Mouse (Mus musculus) left cerebral cortex, postnatal 10 days (tissue): Measurements from ENCODE around the gene Crtap. TPM values are rescaled to one million over a fixed set of nuclear protein-coding genes. Genes with fewer than 3 reads are reported as not detected.

Experiments
- DNase-seq, 2 experiments: peaks; one replicate each; pipeline ENCODE4 v3.0.0; 2021 to 2022; ENCODE audit warnings: low spot score in 2 of 2, mixed read lengths in 1 of 2; ENCODE audit errors: extremely low spot score in 1 of 2
- intact Hi-C: fragments of 180-260 bp; cut with DNase I; formaldehyde crosslinking; loops from one replicate; pipeline ENCODE4 v1.15.1; 2025
- total RNA-seq, 2 experiments: library from RNA; stranded (reverse); gene quantifications; 2 replicates each; pipeline ENCODE4 v1.2.3; 2021

Crtap gene
- total RNA-seq, result 10 to 100 TPM in 1 of 2 experiments, 1 to 10 TPM in 1; 8.7 to 10.4 TPM

DNA sequence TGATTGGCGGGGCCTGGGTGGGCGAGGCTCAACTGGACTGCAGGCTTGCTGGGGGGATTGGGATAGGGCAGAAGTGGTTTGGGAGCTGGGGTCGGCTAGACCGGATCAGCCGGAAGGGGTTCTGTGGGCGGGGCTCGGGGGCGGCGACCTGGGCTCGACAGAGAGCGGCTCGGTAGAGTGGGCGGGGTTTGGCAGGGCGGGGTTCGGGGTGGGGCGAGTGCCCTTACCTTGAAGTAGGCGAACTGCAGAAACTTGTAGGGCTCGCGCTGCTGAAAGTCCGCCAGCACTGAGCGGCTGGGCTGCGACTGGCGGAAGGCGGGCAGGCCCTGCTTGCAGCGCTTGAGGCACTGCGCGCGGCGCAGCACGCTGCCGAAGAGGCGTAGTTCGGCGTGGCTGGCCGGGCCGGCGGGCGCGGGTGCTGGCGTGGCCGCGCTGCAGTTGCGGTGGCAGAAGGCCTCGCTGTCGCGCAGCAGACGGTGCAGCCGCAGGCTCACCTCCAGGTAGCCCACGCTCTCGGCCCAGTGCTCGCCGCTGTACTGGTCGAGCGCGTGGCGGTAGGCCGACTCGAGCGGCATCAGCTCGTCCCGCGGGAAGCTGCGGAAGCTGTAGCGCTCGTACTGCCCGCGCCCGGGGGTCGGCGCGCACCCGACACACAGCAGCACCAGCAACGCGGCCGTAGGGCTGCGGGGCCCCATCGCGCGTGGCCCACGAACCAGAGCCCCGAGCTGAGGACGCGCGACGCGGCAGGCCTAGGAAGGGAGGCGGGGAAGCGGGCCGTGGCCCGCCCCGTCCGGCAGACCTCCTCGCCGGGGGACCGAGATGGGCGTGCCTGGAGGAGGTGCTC, at the start of gene Crtap:
TSS of gene Crtap (minus strand) at position 771 of the 844 bp plus-strand sequence.
- intact Hi-C loops, result loop anchor here (10.0 kb wide), 1 partner anchor 395 kb away; no protein-coding TSS in a partner anchor
- DNase-seq, result peak in 1 of 2 experiments; percentile 76

DNA sequence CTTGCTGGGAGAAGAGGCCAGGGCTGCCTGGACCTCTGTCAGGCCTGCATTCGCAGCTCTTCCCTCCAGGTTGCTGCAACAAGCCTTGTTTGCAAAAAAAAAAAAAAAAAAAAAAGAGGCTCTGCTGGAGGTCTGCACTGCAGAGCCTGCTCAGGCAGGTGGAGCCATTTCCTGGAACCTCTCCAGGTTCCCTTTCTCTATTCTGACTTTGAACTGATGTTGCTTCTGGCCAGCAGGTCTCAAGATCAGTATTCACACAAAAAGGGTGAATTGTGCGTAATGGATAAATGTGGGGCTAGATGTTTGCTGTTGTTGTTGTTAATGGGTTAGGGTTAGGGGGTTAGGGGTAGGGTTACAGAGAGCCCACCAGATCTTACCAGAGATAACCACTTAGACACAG, 45.2 kb upstream of the Crtap start:
- DNase-seq, result no peak
- intact Hi-C loops, result no loop called here

DNA sequence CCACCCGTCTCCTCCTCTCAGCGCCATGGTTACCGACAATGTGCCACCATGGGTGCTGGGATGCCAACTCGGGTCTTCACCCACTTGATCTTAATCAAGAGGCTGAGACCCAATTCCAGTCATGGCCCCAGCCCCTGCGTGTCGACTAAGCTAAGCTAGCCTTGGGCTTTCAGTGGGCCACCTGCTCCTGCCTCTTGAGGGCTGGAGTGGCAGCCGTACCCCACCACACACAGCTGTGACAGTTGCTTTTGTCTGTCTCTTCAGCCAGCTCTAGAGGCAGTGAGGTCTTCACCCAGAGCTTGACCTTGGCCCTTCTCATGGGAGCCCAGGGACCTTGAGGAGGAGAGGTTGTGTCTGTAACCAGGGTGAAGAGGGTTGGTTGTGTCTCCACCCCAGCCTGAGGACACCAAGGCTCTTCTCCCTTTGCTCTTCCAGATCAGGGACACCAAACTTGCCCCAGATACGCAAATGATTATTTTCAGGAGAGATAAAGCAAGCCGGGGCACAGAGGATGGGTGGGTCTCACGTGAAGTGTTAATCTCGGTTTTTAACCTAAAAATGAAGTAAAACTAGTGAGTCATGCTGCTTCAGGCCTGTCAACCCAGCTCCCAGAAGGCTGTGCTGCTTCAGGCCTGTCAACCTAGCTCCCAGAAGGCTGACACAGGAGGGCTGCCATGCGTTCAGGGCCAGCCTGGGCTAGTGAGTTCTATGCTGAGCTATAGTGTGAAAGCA, 37.8 kb upstream of the Crtap start:
- no peak for DNase-seq
- intact Hi-C loops, result no loop called here

DNA sequence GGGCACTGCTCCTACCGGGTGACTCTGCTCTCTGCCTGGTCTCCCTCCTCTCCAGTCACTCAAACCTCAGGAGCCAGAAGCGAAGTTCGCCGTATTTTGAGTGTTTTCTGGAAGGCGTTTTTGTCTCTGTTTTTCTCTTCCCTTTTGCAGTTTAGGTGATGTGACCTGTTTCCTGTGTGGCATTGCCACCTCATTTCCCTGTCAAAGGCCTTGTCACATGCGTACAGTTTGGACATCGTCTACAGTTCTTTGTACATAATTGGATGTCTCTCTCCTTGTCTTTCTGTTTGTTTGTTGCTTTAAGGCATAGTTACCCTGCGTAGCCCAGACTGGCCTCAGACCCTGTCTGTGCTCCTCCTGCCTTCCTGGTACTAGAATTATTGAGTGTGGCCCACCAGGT, 37.0 kb upstream of the Crtap start:
- intact Hi-C loops, result no loop called here

GRCm38 (mm10) chr9:114426201-114426600, 35.7 kb upstream of the Crtap start:
- intact Hi-C loops, result no loop called here

More for the DNA sequence above, 37.0 kb upstream of the Crtap start:
- DNase-seq, result no peak

GRCm38 (mm10) chr9:114425576-114425975, 35.1 kb upstream of the Crtap start:
- intact Hi-C loops, result no loop called here
- DNase-seq, result no peak

More at GRCm38 (mm10) chr9:114426201-114426600, 35.7 kb upstream of the Crtap start:
- DNase-seq, result no peak

DNA sequence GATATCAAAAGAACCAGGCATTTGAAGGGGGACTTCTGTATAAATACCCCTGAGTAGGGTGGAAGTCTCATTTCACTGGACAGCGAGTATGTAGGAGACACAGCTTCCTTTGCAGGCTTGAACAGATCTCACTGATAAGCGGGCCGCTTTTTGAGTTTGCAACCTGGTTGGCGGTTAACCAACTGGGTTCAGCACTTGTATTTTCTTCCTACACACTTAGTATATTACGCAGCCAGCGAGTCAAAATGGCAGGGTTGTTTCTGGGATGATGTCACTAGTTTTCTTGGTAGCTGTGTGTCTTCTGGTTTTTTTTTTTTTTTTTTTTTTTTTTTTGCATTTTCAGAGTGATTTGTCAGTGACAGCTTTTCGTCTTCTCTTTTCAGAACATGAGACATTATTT, 31.3 kb upstream of the Crtap start:
- intact Hi-C loops, result no loop called here
- DNase-seq, result no peak

DNA sequence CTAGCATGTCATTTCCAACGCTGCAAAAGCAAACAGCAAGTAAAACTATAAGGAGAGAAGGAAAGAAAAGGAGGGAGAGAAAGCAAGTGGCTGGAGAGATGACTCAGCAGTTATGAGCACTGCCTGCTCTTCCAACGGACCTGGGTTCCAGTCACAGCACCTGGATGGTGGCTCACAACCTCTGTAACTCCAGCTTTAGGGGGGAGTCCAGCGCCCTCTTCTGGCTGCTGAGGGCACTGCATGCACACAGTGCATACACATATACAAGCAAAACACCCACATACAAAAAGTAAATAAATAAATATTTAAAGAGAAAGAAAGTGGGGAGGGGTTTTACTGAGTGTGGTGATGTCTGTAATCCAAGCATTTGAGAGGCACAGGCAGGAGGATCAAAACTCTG, 30.6 kb upstream of the Crtap start:
- intact Hi-C loops, result no loop called here
- no peak for DNase-seq

DNA sequence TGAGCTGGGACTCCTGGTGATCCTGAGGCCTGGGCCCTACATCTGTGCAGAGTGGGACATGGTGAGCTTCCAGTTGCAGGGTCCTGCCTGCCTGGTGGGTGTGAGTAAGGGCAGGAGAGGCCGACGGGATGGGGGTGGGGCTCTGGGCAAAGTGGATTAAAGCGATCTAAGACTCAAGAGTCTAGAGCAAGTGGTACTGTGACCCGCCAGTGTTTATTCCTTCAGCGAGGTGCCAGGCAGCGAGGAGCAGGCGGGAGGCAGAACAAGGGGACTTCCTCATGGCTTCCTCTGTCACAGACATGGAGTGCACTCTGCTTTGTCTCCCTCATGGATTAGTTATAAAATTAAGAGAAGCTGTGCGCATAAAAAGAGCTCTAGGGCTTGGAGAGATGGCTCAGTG, 30.0 kb upstream of the Crtap start:
- intact Hi-C loops, result no loop called here
- no peak for DNase-seq

GRCm38 (mm10) chr9:114418187-114418586, 27.7 kb upstream of the Crtap start:
- no peak for DNase-seq
- intact Hi-C loops, result loop anchor here (5.0 kb wide), 2 partner anchors 79 to 164 kb away; no protein-coding TSS in a partner anchor

DNA sequence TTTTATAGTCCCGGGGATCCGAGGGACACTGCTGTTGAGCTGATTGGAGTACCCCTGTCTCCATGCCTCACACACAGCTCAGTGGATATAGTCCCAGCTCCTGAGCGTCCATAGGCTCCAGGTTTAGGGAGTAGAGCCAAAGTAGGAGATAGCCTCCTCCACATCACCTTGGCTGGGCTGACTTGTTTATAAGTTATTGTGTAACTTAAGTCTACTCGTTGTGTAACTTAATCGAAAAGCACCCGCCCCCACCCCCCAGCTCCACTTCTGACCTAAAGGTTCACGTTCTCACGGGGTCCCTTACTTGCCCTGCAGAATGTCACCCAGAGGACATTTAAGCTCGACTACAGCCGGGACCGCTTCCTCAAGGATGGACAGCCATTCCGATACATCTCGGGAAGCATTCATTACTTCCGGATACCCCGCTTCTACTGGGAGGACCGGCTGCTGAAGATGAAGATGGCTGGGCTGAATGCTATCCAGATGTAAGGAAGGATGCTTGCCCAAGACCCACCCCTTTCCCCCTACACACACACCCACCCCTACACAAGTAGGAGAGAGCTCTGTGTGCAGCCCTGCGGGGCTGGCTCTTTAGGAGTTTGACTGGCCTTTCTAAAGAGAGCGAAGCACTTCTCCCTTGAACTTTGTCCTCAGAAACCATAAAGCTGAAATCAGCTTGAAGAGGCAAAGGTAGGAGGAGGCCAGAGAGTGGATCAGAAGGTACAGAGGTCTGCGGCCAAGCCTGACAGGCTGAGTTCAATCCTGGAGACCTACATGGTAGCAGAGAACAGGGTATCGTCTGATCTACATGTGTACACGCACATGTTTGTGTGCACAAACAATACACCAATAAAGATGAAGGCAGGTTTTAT, 26.4 kb upstream of the Crtap start:
- intact Hi-C loops, result loop anchor here (5.0 kb wide), 2 partner anchors 80 to 165 kb away; no protein-coding TSS in a partner anchor
- DNase-seq, result no peak

GRCm38 (mm10) chr9:114415701-114416100, 25.2 kb upstream of the Crtap start:
- intact Hi-C loops, result loop anchor here (5.0 kb wide), 2 partner anchors 82 to 167 kb away; no protein-coding TSS in a partner anchor
- peak; percentile 25 to 51 for DNase-seq

DNA sequence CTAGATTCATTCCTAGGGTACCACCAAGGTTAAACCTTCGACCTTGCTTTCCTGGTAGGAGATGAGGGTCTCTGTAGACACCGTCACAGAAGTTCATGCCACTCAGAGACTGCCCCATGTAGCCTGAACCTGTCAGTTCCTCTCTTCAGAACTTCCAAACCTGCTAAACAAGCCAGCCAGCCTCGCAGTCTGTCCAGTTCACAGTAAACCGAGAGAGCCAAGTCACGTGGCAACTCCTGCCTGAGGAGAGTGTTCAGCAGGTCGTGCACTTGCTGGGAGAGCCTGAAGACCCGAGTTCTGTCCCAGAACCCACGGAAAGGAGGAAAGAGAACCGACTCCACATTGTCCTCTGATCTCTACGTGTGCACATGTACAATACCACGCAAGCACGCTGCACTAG, 23.4 kb upstream of the Crtap start:
- no peak for DNase-seq
- intact Hi-C loops, result no loop called here

DNA sequence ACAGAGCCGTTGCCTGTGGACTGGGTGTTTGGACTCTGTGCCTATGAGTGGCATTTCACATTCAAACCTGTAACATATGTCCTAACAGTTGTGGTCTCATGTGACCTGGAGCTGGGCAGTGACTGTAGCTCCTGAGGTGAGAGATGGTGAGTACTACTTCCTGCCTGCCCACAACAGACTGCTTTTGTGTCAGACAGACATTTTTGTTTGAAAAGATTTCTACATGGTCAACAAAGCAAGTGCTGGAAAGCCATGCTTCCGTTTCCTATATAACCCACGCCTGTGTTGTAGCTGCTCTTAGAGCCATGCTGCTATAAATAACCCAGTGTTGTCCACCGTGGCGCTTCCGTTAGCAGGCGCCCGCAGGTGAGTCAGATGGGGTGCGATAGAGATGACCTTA, 21.9 kb upstream of the Crtap start:
- intact Hi-C loops, result no loop called here
- DNase-seq, result no peak

DNA sequence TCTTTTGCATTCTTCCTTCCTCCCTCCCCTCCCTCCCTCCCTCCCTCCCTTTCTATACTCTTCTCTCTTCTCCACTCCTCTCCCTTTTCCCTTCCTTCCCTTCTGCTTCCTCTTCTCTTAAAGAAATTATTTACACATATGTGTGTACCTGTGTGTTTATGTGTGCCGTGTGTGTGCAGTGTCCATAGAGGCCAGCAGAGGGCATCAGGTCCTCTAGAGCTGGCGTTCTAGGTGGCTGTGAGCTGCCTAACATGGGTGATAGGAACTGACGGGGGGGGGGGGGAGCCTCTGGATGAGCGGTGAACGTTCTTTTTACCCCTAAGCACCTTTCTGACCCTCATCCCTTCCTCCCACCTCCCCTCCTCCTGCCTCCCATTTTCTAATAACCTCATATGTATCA, 20.8 kb upstream of the Crtap start:
- intact Hi-C loops, result no loop called here
- no peak for DNase-seq

DNA sequence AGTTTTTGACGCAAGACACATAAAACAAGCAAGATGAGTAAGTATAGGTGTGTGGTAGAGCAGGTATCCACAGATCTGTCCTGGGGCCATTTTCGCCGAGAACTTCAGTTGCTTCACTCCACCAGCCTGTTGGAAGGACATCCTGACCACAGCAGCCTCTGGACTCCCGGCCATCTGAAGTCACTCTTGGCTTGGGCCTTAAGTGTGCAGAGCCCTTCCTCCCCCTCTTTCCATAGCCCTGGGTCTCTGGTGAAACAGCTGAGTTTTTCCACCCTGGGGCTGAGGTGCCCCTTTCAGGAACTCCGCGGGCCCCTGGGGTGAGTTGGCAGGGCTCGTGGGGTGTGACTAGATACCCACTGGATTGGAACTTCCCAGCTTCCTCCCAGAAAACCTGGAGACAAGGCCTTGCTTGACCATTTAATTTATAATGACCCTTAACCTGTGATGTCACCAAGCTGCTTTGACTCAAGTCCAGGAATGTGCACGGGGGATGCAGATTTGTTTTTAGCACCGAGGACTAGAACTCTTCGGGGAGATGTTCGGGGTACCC, 19.9 kb upstream of the Crtap start:
- no peak for DNase-seq
- intact Hi-C loops, result no loop called here

GRCm38 (mm10) chr9:114407676-114408075, 17.2 kb upstream of the Crtap start:
- DNase-seq, result no peak
- intact Hi-C loops, result no loop called here

GRCm38 (mm10) chr9:114401685-114402080, 11.2 kb upstream of the Crtap start:
- no peak for DNase-seq
- intact Hi-C loops, result no loop called here
